Mouse (Mus musculus) heart, embryonic 11.5 days (tissue): ENCODE measurements around the gene Tmod2. TPM values are rescaled to one million over a fixed set of nuclear protein-coding genes. Genes with fewer than 3 reads are reported as not detected.
"Not testable (repeated sequence)": the region's sequence is repeated elsewhere in the genome, so short reads cannot be mapped to it uniquely, and the experiment has no call there.

ENCODE experiments used
- ATAC-seq: fragments of 200-750 bp; cut with Nextera tagmentation; replicated peaks from 2 replicates; pipeline ENCODE4 v1.8.0; 2017; ENCODE audit warnings: moderate library complexity; ENCODE audit not compliant: insufficient number of reproducible peaks, low FRiP score, low TSS enrichment
- H3K27ac ChIP-seq: fragments of 300-500 bp; sonication (generic); 2 replicates; pipeline ENCODE4 v1.5.1; 2014; ENCODE audit warnings: mild to moderate bottlenecking, low read depth, low read length
- H3K27me3 ChIP-seq: fragments of 300-500 bp; sonication (generic); 2 replicates; pipeline ENCODE4 v1.6.1; 2014; ENCODE audit warnings: mild to moderate bottlenecking, low read length, mixed read lengths; ENCODE audit not compliant: control insufficient read depth, insufficient read depth
- H3K36me3 ChIP-seq: fragments of 300-500 bp; sonication (generic); 2 replicates; pipeline ENCODE4 v1.6.1; 2014; ENCODE audit warnings: mild to moderate bottlenecking, low read length, moderate library complexity, mixed read lengths; ENCODE audit not compliant: control insufficient read depth, insufficient read depth
- H3K4me1 ChIP-seq: fragments of 300-500 bp; sonication (generic); 2 replicates; pipeline ENCODE4 v1.6.1; 2014; ENCODE audit warnings: low read length; ENCODE audit not compliant: control insufficient read depth, insufficient read depth
- H3K4me2 ChIP-seq: fragments of 300-500 bp; sonication (generic); 2 replicates; pipeline ENCODE4 v1.6.1; 2014; ENCODE audit warnings: mild to moderate bottlenecking, moderate library complexity
- H3K4me3 ChIP-seq: fragments of 300-500 bp; sonication (generic); 2 replicates; pipeline ENCODE4 v1.5.1; 2014; ENCODE audit warnings: low read depth, low read length
- H3K9ac ChIP-seq: fragments of 300-500 bp; sonication (generic); 2 replicates; pipeline ENCODE4 v1.6.1; 2014; ENCODE audit warnings: mild to moderate bottlenecking, low read depth, low read length, moderate library complexity
- H3K9me3 ChIP-seq: fragments of 300-500 bp; sonication (generic); replicated peaks from 2 replicates; pipeline ENCODE4 v1.6.1; 2016; ENCODE audit warnings: low read length; ENCODE audit not compliant: control insufficient read depth
- WGBS: fragments of 180-500 bp; shearing (Covaris S2); extraction: QIAGEN DNeasy Blood & Tissue Kit; methylation state at CpG from one replicate; pipeline ENCODE4 v1.1.7; 2014; ENCODE audit not compliant: insufficient replicate concordance; 5-methylcytosine and 5-hydroxymethylcytosine counted together
- polyA plus RNA-seq: library from polyadenylated mRNA; unstranded; fragments of >200 nt; fragmentation: Nextera tagmentation; extraction: Ambion mirVana; gene quantifications from 2 replicates; pipeline ENCODE4 v1.2.1, GENCODE M21; 2014

Tmod2 gene
- polyA plus RNA-seq, 1 experiment from 2014 or later, result 5.9 TPM

- ATAC-seq, result no peak
- H3K4me2 ChIP-seq, result no peak overlapping the region
- WGBS, result 64% methylated on average over 10 of the region's 10 CpGs
- no peak overlapping the region for H3K4me3 ChIP-seq
- no peak overlapping the region for H3K27ac ChIP-seq
- no peaks in the 10 kb centered on the region for H3K27me3 ChIP-seq
- no peaks in the 10 kb centered on the region for H3K9me3 ChIP-seq
- no peak overlapping the region for H3K9ac ChIP-seq
- H3K36me3 ChIP-seq, result no peaks in the 10 kb centered on the region
- 0 out of 2 replicates have a peak, but pooled peaks cover 2% of the 10 kb centered on the region for H3K4me1 ChIP-seq
These were observed 21.0 kb upstream of the Tmod2 start for GRCm38 (mm10) chr9:75632111-75632510.

GRCm38 (mm10) chr9:75630823-75631454 lies 19.8 kb upstream of the Tmod2 start:
- Histone ChIP-seq H3K4me1 (0 out of 2 replicates have a peak, but pooled peaks cover 2% of the 10 kb centered on the region), H3K9me3 (no peaks in the 10 kb centered on the region), H3K4me3 (no peak overlapping the region), H3K36me3 (no peaks in the 10 kb centered on the region), H3K27me3 (no peaks in the 10 kb centered on the region), H3K27ac (no peak overlapping the region), H3K9ac (no peak overlapping the region), H3K4me2 (no peak overlapping the region)
- 65% methylated on average over 8 of the region's 8 CpGs for WGBS
- ATAC-seq, result no peak

GRCm38 (mm10) chr9:75626308-75626604 lies 15.1 kb upstream of the Tmod2 start:
- H3K27ac ChIP-seq, result 0 out of 2 replicates have a peak overlapping the region, but pooled peaks have one; percentile 5
- no peaks in the 10 kb centered on the region for H3K4me1 ChIP-seq
- 1% methylated on average over 14 of the region's 14 CpGs for WGBS
- no peaks in the 10 kb centered on the region for H3K9me3 ChIP-seq
- H3K4me3 ChIP-seq, result peak overlapping the region; percentile 81
- ATAC-seq, result no peak
- H3K36me3 ChIP-seq, result no peaks in the 10 kb centered on the region
- H3K4me2 ChIP-seq, result peak overlapping the region; percentile 89
- H3K27me3 ChIP-seq, result 0 out of 2 replicates have a peak, but pooled peaks cover 2% of the 10 kb centered on the region
- H3K9ac ChIP-seq, result peak overlapping the region; percentile 91

GRCm38 (mm10) chr9:75625556-75626307 lies 14.6 kb upstream of the Tmod2 start, which contains the start of gene Lysmd2:
Gene Lysmd2, plus strand, starts transcription at chr9:75625741.
- no peaks in the 10 kb centered on the region for H3K4me1 ChIP-seq
- WGBS, result under 1% methylated on average over 83 of the region's 94 CpGs
- peak within 1 kb of the TSS; percentile 91 for H3K9ac ChIP-seq
- H3K27ac ChIP-seq, result peak within 1 kb of the TSS; percentile 50
- H3K9me3 ChIP-seq, result no peaks in the 10 kb centered on the region
- peak within 1 kb of the TSS; percentile 81 for H3K4me3 ChIP-seq
- 0 out of 2 replicates have a peak, but pooled peaks cover 2% of the 10 kb centered on the region for H3K27me3 ChIP-seq
- H3K4me2 ChIP-seq, result peak within 1 kb of the TSS; percentile 89
- peak; percentile 82 for ATAC-seq
- no peaks in the 10 kb centered on the region for H3K36me3 ChIP-seq

GRCm38 (mm10) chr9:75624983-75625555 lies 13.9 kb upstream of the Tmod2 start:
- peak overlapping the region; percentile 91 for H3K9ac ChIP-seq
- no peaks in the 10 kb centered on the region for H3K4me1 ChIP-seq
- WGBS, result 14% methylated on average over 18 of the region's 18 CpGs
- H3K27me3 ChIP-seq, result 0 out of 2 replicates have a peak, but pooled peaks cover 2% of the 10 kb centered on the region
- no peaks in the 10 kb centered on the region for H3K36me3 ChIP-seq
- H3K4me2 ChIP-seq, result peak overlapping the region; percentile 89
- peak overlapping the region; percentile 81 for H3K4me3 ChIP-seq
- H3K9me3 ChIP-seq, result no peaks in the 10 kb centered on the region
- peak overlapping the region; percentile 50; the same call in 1 of the 2 replicates for H3K27ac ChIP-seq
- peak; percentile 1; the same call in 1 of the 2 replicates for ATAC-seq

GRCm38 (mm10) chr9:75621428-75621827 lies 10.3 kb upstream of the Tmod2 start:
- WGBS, result 63% methylated on average over 3 of the region's 3 CpGs
- 0 out of 2 replicates have a peak, but pooled peaks cover 2% of the 10 kb centered on the region for H3K27me3 ChIP-seq
- no peaks in the 10 kb centered on the region for H3K4me1 ChIP-seq
- H3K4me3 ChIP-seq, result no peak overlapping the region
- H3K27ac ChIP-seq, result no peak overlapping the region
- no peaks in the 10 kb centered on the region for H3K36me3 ChIP-seq
- H3K9ac ChIP-seq, result no peak overlapping the region
- no peak for ATAC-seq
- no peaks in the 10 kb centered on the region for H3K9me3 ChIP-seq
- H3K4me2 ChIP-seq, result no peak overlapping the region

GRCm38 (mm10) chr9:75619761-75620160 lies 8.6 kb upstream of the Tmod2 start:
- H3K4me1 ChIP-seq, H3K27ac ChIP-seq, H3K36me3 ChIP-seq, H3K9me3 ChIP-seq, H3K4me3 ChIP-seq, H3K9ac ChIP-seq, H3K27me3 ChIP-seq, H3K4me2 ChIP-seq, ATAC-seq: not testable (repeated sequence)
- WGBS, result 91% methylated on average over 2 of the region's 2 CpGs

GRCm38 (mm10) chr9:75618836-75619400 lies 7.8 kb upstream of the Tmod2 start:
- Histone ChIP-seq H3K9ac (no peak overlapping the region), H3K36me3 (no peaks in the 10 kb centered on the region), H3K27me3 (0 out of 2 replicates have a peak, but pooled peaks cover under 1% of the 10 kb centered on the region), H3K27ac (no peak overlapping the region), H3K4me1 (no peaks in the 10 kb centered on the region), H3K4me3 (no peak overlapping the region), H3K9me3 (no peaks in the 10 kb centered on the region), H3K4me2 (no peak overlapping the region)
- ATAC-seq, result no peak
- WGBS, result 76% methylated on average over 6 of the region's 6 CpGs
